Mouse (Mus musculus) natural killer cell, adult 2 months (primary cell): ENCODE data around the gene Zfp579.
"Not testable (repeated sequence)": the region's sequence is repeated elsewhere in the genome, so short reads cannot be mapped to it uniquely, and the experiment has no call there.

Source experiments
- DNase-seq, 2 experiments: peaks; one replicate each; pipeline ENCODE4 v3.0.0; 2022; ENCODE audit warnings: low spot score in 2 of 2

The Zfp579 gene

DNA sequence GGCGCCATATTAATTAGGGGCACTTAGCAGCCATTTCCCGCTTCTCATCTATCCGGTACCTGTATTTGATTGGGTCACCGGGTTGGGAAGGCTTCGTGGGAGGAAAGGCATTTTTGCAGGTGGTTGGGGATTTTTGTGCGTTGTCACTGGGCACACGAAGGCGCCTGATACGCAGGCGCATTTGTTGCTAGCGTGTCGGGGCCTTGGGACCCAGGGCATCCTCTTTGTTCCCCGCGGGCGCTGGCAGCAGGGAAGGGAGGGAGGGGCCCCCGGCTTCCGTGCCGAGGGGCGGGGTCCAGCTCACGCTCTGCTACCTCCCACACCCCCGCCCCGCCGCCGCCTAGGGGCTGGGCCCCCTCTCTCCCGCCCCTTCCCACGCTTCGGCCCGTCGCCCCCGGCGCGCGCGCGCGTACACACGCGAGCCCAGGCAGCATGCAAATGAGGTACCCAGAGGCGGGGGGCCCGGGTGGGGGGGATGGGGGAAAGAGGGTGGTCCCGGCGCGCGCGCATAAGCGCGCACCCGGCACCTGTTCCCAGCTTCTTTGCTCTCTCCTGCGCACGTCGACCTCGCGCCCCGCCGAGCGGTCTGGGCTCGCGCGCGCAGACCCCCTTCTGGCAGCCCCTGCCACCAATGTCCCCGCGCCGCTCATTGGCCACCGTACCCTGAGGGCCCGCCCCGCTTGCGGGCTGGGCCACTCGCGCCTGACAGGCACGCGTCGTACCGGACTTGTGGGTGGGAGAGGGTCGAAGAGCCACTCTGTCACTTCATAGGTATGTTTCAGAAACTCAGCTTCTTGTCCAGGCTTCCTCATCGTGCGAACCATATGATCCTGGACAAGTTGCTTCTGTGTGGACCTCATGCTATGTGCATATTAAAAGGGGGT lies 19.4 kb upstream of the Zfp579 start, which contains the start of gene Gm44973:
Gene Gm44973 (plus strand): TSS at position 379 of the 884 bp plus-strand sequence.
- DNase-seq: peak; percentile 91 to 92

DNA sequence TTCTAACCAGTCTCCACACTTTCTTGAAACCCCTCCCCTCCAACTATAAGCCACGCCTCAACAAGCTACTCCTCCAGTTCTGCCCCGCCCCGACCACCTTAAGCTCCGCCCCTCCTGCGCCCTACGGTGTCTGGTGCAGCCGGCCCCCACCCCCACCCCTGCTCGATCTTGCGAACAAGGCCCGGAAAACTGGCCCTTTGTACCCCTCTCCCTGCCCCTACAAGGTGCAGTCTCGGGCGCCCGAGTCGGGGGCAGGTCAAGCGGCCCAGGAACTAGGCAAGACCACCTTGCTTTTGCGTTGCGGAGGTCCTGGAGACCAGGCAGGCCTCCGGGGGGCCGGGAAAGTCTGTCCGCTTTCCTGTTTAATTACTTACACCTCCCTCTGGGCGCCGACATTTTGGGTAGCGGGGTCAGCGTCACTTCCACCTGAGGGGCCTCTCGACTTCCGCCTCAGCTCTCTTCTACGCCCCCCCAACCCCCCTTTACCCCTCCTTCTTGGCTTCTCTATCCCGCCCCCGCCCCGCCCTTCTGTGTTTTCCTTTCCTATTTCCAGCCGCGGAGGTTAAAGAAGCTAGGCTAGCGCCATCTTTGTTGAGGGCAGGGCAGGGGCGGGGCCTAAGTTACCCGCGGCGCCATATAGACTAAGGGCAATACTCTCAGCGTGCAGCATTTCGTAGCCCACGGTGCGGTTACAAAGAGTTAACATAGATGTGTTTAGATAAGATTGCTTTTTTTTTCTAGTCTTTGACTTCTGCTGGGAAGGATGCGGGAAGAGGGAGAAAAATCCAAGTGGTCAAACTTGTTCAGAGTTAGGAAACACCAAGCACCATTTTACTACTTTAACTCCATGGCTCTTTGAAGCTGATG lies 18.5 kb upstream of the Zfp579 start, which contains the start of the genes Zfp524 and Fiz1:
Gene Zfp524 (plus strand): TSS at position 165 of the 867 bp plus-strand sequence.
Gene Fiz1 (minus strand): TSS at position 447 of the 867 bp plus-strand sequence.
- DNase-seq: peak; percentile 95 to 96

DNA sequence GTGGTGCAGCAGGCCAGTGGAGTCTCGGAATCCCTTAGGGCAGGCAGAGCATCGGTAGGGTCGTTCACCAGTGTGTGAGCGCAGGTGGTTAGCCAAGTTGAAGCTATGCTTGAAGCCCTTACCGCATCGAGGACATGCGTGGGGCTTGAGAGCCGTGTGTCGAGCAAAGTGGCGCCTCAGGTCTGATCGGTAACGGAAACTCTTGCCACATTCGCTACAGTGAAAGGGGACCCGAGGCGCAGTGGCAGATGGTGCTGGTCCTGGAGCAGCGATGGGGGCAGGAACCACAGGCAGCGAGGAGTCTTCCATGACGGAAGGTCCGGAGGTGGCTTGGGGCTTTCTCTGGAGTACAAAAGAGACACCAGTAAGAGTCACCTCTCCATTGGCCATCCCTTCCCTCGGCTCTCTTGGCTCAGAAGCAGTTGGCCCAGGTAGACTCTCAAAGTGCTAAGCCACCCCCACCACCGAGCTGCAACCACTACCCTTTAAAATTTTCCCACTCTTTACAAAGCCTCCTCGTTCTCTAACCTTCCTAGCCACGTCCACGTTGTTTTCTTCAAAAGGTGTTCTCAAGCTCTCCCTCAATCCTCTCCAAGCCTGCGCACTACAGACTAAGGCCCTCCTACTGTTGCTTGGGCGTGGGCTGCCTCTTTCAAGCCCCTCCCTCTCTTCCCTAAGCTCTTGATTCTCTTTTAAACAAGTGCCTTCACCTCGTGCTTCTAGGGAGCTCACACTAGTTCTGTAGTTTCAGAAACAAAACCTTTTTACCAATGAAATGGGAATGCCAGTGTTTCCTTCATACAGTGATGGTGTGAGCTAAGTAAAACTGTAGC lies 16.9 kb upstream of the Zfp579 start:
- no peak for DNase-seq

DNA sequence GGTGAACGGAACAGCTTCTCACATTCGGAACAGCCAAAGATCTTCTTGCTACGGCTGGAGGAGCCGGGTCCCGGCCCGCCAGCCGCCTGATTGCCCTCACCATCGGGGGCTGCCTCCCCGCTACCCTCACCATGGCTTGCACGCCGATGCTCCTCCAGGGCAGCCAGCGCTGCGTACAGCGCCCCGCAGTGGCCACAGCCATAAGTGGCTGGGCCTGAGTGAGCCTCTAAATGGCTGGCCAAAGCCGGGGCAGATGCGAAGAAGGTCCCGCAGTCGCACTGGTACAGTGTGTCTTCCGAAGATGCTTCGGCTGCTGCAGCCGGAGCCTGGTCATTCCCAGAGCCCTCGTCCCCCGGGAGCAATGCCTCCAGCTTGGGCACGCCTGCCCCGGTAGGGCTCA lies 12.3 kb upstream of the Zfp579 start:
- DNase-seq: no peak

DNA sequence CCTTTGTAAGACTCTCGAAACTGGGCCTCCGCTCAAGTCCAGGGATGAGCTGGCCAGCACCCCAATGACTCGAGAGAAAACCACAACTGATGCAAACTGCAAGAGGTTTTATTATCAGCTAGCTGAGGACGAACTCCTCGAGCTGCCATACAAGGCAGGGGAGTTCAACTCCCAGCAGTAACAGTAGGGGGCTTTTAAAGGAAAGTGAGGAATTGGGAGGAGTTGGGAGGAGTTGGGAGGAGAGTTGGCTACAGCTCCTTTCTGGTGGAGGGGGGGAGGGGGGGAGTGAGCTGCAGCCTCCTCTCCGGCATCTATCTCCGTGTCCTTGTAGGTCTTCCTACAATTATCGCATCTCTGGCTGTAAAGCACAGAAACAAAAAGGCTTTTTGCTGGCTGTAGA lies 6.9 kb upstream of the Zfp579 start:
- not testable (repeated sequence) for DNase-seq

DNA sequence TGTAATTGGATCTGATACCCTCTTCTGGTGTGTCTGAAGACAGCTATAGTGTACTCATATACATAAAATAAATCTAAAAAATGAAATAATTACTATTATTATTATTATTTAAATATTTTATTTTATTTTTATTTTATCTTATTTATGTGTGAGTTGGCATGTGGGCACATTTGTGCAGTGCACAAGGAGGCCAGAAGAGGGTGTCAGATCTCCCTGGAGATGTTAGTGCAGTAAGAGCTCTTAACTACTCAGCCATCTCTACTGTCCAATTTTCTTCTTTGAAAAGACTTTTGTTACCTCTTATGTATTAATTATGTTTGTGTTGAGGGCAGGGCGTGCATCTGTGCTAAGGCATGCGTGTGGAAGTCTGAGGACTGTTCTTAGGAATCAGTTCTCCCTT lies 3.9 kb upstream of the Zfp579 start:
- peak in 1 of 2 experiments; percentile 28 for DNase-seq

DNA sequence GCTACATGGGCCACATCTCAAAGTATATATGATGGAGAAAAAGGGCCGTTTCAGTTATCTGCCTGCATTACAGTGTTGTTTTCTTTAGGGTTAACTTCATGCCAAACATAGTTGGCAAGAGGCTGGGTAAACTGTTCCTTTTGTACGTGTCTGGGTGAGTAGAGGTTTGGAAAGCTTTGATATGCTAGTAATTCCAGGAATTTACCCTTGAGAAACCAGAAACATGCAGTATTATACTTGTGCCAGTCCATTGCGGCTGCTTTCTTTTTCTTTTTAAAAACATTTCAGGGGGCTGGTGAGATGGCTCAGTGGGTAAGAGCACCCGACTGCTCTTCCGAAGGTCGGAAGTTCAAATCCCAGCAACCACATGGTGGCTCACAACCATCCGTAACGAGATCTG lies 976 bp upstream of the Zfp579 start:
- DNase-seq: no peak

DNA sequence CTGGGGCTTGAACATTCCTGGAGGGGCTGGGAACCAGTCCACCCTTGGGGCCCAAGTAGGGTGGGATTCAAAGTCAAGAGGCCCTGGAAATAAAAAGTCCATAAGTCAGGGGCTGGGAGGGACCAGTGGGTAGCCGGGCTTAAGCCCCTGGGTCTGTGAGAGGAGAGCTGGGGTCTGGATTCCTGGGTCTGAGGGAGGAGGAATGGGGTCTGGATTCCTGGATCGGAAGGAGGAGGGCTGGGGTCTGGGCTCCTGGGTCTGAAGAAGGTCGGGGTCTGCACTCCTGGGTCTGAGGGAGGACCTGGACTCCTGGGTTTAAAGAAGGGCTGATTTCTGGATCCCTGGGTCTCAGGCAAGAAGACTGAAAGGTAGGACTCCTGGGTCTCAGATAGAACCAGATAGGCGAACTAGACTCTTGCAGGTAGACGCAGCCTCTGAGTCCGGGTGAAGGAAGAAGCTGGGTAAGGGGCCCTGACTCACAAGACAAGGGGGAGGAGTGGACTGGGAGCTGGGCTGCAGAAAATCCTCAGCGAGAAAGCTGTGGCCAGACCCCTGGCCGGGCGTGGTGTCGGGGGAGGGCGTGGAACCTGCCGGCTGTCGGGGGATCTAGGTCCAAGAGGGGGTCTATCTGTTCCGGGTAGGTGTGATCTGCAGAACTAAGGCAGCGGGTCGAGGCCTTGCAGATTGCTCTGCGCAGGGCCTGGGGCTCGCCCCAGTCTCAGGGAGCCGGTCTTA lies 523 bp downstream of the Zfp579 start:
- no peak for DNase-seq

DNA sequence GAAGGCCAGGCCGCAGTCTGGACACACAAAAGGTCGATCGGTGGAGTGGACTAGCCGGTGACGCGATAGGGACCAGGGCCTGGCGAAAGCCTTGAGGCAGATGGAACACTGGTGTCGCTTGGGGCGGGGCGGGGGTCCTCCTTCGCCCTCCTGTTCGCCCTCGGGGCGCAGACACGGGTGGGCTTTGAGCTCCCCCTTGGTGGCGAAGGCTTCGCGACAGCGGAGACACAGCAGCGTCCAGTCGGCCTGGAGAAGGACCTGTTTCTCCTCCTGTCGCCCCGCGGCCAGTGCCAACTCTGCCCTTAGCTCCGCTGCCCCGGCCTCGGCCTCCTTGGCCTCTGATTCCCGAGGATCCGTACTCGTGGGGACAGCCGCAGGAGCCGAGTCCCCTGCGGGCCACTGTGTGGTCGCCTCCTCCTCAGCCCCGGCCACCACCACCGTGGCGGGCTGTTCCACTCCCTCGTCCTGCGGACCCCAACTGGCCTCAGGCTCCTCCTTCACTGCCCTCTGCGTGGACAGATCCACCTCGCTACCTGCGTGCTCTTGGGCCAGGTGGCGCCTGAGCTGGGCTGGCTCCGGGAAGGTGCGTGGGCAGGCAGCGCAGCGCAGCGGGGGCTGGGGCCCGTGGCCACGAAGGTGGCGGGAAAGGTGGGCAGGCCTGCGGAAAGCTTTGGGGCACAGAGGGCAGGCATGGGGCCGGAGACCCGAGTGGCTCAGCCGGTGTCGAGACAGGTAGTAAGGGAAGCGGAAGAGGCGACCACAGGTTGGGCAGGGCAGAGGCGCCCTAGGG lies 1.8 kb downstream of the Zfp579 start:
- DNase-seq: no peak

DNA sequence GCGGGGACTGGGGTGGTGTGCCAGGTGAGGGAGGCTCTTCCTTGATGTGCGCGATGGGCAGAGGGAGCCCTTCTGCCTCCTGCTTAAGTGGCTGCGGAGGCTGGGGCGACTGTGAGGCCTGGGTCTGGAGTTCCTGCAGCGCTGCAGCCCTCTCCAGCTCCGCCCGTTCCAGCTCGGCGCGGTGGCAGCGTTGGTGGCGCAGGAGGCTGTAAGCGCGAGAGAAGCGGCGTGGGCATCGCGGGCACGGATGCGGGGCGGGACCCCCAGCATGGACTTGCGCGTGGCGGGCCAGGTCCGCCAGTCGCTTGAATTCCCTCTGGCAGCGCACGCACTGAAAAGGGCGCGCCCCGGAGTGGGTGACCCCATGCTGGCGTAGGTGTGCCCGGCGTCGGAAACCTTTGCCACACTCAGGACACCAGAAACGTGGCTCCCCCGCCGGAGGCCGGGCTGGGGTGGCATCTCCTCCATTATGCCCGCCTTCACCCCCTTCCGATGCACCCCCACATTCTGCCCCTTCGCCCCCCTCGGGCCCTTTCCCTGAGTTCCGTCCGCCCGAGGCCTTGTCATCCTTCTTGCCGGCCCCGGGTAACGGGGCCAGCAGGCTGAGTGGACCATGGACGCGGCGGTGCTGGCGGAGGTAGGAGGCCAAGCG lies 2.5 kb downstream of the Zfp579 start:
- no peak for DNase-seq

DNA sequence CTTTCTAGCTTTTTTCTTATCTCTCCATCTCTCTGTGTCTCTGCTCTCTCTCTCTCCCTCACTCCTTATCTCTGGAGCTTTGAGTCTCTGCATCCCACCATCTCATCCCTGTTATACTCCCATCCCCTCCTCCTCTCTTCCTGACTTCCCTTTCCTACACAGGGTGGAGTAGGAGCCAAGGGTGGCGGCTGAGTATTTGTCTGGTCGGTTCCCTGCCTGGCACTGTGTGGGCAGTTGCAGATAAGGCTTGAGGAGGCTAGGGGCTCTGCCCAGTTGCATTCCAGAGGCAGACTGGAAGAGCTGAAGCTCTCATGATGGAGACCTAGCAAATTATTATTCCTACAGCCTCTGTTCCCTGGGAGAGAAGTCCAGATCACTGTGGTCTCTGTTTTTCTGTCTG lies 7.7 kb downstream of the Zfp579 start:
- DNase-seq: no peak

DNA sequence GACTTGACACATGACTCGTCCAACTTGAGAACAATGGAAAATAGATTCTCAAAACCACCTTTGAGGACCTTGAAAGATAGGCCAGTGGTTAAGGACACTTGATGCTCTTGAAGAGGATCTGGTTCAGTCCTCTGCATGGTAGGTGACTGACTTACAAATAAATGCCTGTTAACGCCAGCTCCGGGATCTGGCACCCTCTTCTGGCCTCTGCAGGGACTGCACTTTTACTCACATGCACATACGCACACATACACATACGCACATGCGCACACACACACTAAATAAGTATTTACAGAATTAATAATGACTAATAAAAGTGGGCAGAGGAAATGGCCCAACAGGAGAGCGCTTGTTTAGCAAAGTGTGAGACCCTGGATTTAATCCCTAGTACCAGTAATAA lies 19.1 kb downstream of the Zfp579 start:
- DNase-seq: no peak

DNA sequence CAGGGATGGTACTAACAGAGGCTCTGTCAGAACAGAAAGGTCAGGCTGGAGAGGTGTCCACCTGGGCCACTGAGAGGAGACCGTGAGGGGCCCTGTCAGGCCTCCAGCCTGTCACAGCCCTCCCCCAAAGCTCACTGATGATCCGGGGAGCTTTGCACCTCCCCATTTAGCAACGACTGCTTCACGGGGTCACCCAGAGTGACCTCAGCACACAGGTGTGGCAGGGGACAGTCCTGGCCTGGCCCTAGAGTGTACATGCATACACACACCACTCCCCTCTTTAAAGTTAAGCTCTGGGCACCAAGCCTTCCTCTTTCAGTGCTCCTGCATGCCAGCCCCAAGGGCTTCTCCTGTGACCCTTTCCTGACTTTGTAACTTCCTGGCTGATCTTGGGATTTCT lies 20.5 kb downstream of the Zfp579 start:
- no peak for DNase-seq

DNA sequence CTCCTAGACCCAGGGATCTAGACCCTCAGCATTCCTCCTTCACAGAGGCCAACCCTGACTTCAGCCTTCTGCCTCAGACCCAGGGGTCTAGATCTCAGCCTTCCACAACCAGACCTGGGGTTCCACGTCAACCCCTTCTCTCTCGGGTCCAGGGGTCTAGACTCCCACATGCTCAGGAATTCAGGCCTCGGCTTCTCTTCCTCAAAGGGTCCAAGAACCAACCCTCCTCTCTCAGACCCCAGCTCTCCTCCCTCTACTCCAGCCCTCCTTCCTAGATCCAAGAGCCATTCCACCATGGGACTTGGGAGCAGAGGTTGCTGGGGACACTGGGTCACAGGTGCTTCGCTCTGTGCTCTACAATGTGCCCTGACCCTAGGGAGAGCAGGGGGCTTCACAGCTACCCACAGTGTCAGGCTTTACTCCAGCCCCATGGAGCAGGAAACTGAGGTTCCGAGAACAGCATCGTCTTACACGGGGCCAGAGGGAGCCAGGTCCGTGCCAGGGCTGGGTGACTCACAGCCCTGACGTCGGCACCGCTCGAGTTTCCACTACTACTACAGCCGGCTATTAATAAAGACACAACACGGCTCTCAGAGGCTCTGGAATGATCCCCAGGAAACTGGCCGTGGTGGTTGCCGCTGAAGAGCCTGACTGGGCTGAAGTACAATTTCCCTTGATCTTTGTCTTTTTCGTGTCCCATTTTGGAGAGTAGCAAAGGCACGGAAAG lies 23.5 kb downstream of the Zfp579 start:
- no peak for DNase-seq

DNA sequence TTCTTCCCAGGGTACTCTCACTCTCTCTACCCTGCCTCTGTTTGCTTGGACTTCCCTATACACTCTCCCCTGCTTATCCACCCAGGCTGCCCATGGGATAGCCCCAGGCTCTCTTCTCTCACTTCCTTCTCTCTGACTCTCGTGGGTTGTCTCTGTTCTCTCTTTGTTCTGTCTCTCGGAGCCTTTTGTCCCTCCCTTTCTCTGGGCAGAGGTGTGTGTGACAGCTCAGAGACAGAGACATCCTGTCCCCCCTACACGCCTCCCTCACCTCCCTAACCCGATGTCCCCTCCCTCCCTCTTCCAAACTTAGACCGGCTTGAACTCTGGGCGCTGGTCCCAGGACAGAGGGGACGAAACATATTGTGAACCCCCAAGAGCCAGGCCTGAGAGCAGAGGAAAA lies 24.2 kb downstream of the Zfp579 start:
- DNase-seq: no peak

DNA sequence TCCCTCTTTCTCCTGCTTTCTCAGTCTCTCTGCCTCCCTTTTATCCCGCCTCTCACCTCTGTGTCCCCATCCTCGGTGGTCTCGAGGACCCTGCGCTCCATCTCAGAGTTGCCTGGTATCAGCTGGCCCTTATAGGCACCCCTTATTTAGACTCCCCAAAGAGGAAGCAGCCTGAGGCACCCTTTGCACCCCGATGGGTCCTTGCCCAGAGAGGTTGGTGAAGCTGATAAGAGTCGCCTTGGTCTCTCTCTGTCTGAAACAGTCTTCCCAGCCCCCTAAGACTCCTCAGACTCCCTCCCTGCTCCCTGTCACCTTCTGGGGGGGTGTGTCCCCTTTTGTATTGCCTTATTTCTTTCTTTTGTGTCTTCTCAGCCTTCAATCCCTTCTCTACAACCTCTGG lies 24.9 kb downstream of the Zfp579 start, which contains the start of gene Sbk3:
Gene Sbk3 (minus strand): TSS at position 101 of the 400 bp plus-strand sequence.
- no peak for DNase-seq

DNA sequence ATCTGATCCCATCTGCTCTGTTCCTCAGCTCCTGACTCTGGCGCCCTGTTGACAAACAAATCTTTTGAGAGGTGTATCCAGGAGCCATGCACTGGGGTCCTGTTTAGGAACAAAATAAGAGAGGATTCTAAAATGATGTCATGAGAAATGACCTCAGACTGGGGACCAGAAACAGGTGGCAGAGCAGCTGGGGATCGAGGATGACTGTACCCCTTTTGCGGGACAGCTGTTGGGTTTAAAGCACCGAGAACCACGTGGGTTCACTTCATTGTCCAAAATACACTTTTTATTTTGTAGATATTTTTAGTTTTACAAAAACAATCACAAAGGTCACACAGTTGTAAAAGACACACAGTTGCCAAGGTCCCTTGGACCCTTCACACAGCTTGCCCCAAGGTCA lies 31.0 kb downstream of the Zfp579 start:
- no peak for DNase-seq

DNA sequence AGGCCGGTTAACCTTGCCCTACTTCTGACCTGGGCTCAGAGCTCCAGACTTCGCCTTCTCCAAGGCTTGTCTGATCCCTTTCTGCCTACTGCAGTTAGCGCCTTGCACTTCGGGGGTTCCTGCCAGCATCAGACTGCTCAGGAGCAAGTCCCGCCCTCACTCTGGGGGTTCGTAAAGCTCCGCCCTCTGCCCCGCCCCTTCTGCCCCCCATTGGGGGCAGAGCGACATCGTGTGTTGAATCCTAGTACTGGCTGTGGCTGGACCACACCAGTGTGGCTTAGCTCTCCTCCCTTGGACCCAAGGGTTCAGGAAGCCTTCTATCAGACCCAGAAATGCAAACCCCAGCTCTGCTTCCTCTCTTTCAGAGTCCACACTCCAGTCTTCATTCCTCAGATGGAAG lies 31.7 kb downstream of the Zfp579 start, which contains the start of gene Sbk2:
Gene Sbk2 (minus strand): TSS at position 135 of the 400 bp plus-strand sequence.
- DNase-seq: peak; percentile 78 to 85

DNA sequence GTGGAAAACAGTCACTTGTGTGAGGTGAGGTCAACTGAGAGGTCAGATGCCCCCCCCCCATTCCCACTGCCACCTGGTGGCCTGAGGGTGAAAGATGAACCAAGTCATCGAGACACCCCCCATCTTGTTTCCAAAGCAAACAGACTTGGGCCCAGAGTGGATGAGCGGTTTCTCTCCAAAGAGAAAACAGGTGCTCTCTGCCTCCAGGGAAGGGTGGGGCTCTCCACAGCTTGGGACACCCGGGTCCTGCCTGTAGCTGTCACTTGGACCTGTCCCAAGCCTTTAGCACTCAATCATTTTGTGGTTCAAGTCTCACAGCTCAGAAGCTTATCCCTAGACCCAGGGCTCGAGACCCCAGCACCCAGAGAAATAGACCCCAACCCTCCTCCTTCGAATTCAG lies 32.4 kb downstream of the Zfp579 start:
- DNase-seq: no peak
